In genomic region chr10:66937116-66937515, GRCm38 (mm10) we compare ENCODE assay signal across 13 mouse cellular contexts.
DNase-seq lines count a peak whose midpoint lies in the region; ATAC-seq lines count a peak whose summit lies in the region.
"Had no signal": no experiment of that assay in that cellular context is flagged by ENCODE, and none has a peak within 500 bp of the region (broad histone marks: within the 10 kb centered on the region; RNA-seq: fewer than 3 reads in every experiment).

No protein-coding gene starts in this region.

- H3K4me1 ChIP-seq in limb, embryonic 15.5 days: peaks cover 7% of the 10 kb centered on the region; the same call in 1 of the 2 replicates
- 0 out of 2 replicates have a peak, but pooled peaks cover 2% of the 10 kb centered on the region for H3K4me1 ChIP-seq in limb, embryonic 10.5 days
- peaks cover 5% of the 10 kb centered on the region; the same call in 1 of the 2 replicates for H3K4me1 ChIP-seq in intestine, embryonic 16.5 days (ENCODE audit: control insufficient read depth, insufficient read depth, low read length)
- 0 out of 2 replicates have a peak, but pooled peaks cover 5% of the 10 kb centered on the region for H3K4me1 ChIP-seq in kidney, embryonic 15.5 days
- H3K4me1 ChIP-seq: embryonic facial prominence, embryonic 10.5 days; hindbrain, embryonic 15.5 days; neural tube, embryonic 15.5 days had no signal

- no peak overlapping the region for H3K9ac ChIP-seq in limb, embryonic 15.5 days
- H3K9ac ChIP-seq in intestine, embryonic 16.5 days (ENCODE audit: low read depth, low read length): no peak overlapping the region
- H3K9ac ChIP-seq in kidney, embryonic 15.5 days: no peak overlapping the region
- H3K9ac ChIP-seq: hindbrain, embryonic 15.5 days; neural tube, embryonic 15.5 days had no signal

- H3K79me2 ChIP-seq in macrophage (ENCODE audit: inconsistent target): no peaks in the 10 kb centered on the region

- H3K4me2 ChIP-seq in limb, embryonic 15.5 days: no peak overlapping the region
- H3K4me2 ChIP-seq in intestine, embryonic 16.5 days (ENCODE audit: low read depth, low read length): no peak overlapping the region
- no peak overlapping the region for H3K4me2 ChIP-seq in kidney, embryonic 15.5 days
- H3K4me2 ChIP-seq: hindbrain, embryonic 15.5 days; neural tube, embryonic 15.5 days had no signal

- ATAC-seq in limb, embryonic 15.5 days (ENCODE audit: insufficient number of reproducible peaks, low FRiP score, low TSS enrichment, low read depth): no peak
- ATAC-seq in activated CD4-positive, CD25-positive, alpha-beta regulatory T cell, adult 4 months: peak; percentile 58
- ATAC-seq in intestine, embryonic 16.5 days: no peak
- ATAC-seq in kidney, embryonic 15.5 days (replicated peaks; ENCODE audit: low FRiP score): no peak
- ATAC-seq: Patski had no signal

- no peaks in the 10 kb centered on the region for H3K36me3 ChIP-seq in limb, embryonic 15.5 days
- H3K36me3 ChIP-seq in limb, embryonic 10.5 days: no peaks in the 10 kb centered on the region
- H3K36me3 ChIP-seq in macrophage (ENCODE audit: inconsistent target): no peaks in the 10 kb centered on the region
- H3K36me3 ChIP-seq in intestine, embryonic 16.5 days (ENCODE audit: control insufficient read depth, insufficient read depth, low read length): no peaks in the 10 kb centered on the region
- H3K36me3 ChIP-seq in kidney, embryonic 15.5 days: no peaks in the 10 kb centered on the region
- H3K36me3 ChIP-seq: embryonic facial prominence, embryonic 10.5 days; hindbrain, embryonic 15.5 days; neural tube, embryonic 15.5 days had no signal

- DNase-seq in limb, embryonic 10.5 days (ENCODE audit: low spot score): no peak
- peak; percentile 40 for DNase-seq in A20 (ENCODE audit: low read depth, low spot score)
- no peak for DNase-seq in right cerebral cortex, postnatal 4 days
- DNase-seq: cerebellum, adult 9-11 months had no signal

- no peak overlapping the region for H3K4me3 ChIP-seq in limb, embryonic 15.5 days
- H3K4me3 ChIP-seq in limb, embryonic 10.5 days: no peak overlapping the region
- no peak overlapping the region for H3K4me3 ChIP-seq in macrophage (ENCODE audit: inconsistent target)
- H3K4me3 ChIP-seq in intestine, embryonic 16.5 days (ENCODE audit: low read length): no peak overlapping the region
- H3K4me3 ChIP-seq in kidney, embryonic 15.5 days (replicated peaks): no peak overlapping the region
- H3K4me3 ChIP-seq: embryonic facial prominence, embryonic 10.5 days; hindbrain, embryonic 15.5 days; neural tube, embryonic 15.5 days had no signal

- 88% methylated on average over 13 of the region's 13 CpGs for WGBS in limb, embryonic 15.5 days
- WGBS in limb, embryonic 10.5 days: 90% methylated on average over 13 of the region's 13 CpGs
- WGBS in macrophage (ENCODE audit: missing documents): 2% methylated on average over 13 of the region's 13 CpGs
- 88% methylated on average over 13 of the region's 13 CpGs for WGBS in intestine, embryonic 16.5 days
- 89% methylated on average over 13 of the region's 13 CpGs for WGBS in kidney, embryonic 15.5 days

- peak overlapping the region; percentile 47; the same call in 1 of the 2 replicates for H3K27ac ChIP-seq in limb, embryonic 15.5 days
- no peak overlapping the region for H3K27ac ChIP-seq in limb, embryonic 10.5 days
- H3K27ac ChIP-seq in macrophage: peak overlapping the region; percentile 92
- H3K27ac ChIP-seq in intestine, embryonic 16.5 days (ENCODE audit: low read length): no peak overlapping the region
- no peak overlapping the region for H3K27ac ChIP-seq in kidney, embryonic 15.5 days
- H3K27ac ChIP-seq: embryonic facial prominence, embryonic 10.5 days; hindbrain, embryonic 15.5 days; neural tube, embryonic 15.5 days had no signal

- no peaks in the 10 kb centered on the region for H3K27me3 ChIP-seq in limb, embryonic 15.5 days
- no peaks in the 10 kb centered on the region for H3K27me3 ChIP-seq in limb, embryonic 10.5 days (ENCODE audit: low read depth, poor library complexity, severe bottlenecking)
- no peaks in the 10 kb centered on the region for H3K27me3 ChIP-seq in intestine, embryonic 16.5 days (replicated peaks; ENCODE audit: control insufficient read depth, insufficient read depth, low read length)
- H3K27me3 ChIP-seq in kidney, embryonic 15.5 days: no peaks in the 10 kb centered on the region
- H3K27me3 ChIP-seq: hindbrain, embryonic 15.5 days; neural tube, embryonic 15.5 days; Patski had no signal

- no peaks in the 10 kb centered on the region for H3K9me3 ChIP-seq in limb, embryonic 15.5 days
- H3K9me3 ChIP-seq in limb, embryonic 10.5 days (replicated peaks): no peaks in the 10 kb centered on the region
- no peaks in the 10 kb centered on the region for H3K9me3 ChIP-seq in intestine, embryonic 16.5 days (ENCODE audit: control insufficient read depth, low read length)
- H3K9me3 ChIP-seq in kidney, embryonic 15.5 days (replicated peaks): no peaks in the 10 kb centered on the region
- H3K9me3 ChIP-seq: embryonic facial prominence, embryonic 10.5 days; hindbrain, embryonic 15.5 days; neural tube, embryonic 15.5 days had no signal

Comparison
In these comparisons a context has a peak if more than half of its experiments do, and no peak if none do; other contexts are left out.
1. H3K27ac ChIP-seq: peak in limb, embryonic 15.5 days (single experiment) and macrophage (single experiment); none in limb, embryonic 10.5 days (single experiment), intestine, embryonic 16.5 days (single experiment) and kidney, embryonic 15.5 days (single experiment).